Mouse (Mus musculus): ENCODE results near the gene Orm1. TPM values are rescaled to one million over a fixed set of nuclear protein-coding genes. Genes with fewer than 3 reads are reported as not detected.

The Orm1 gene
- polyA plus RNA-seq, 1 experiment = not detected

- Histone ChIP-seq H3K4me3 (no peak overlapping the region), H3K27me3 (ENCODE audit: control insufficient read depth, insufficient read depth, insufficient read length) (no peaks in the 10 kb centered on the region), H3K79me2 (ENCODE audit: control insufficient read depth, insufficient read depth) (no peaks in the 10 kb centered on the region), H3K36me3 (ENCODE audit: control insufficient read depth, insufficient read depth) (peaks cover 33% of the 10 kb centered on the region), H3ac (ENCODE audit: control insufficient read depth, insufficient read length) (no peak overlapping the region), H3K4me2 (ENCODE audit: low read depth) (no peak overlapping the region)
- TF ChIP-seq MYOD1 (IDR thresholded peaks at IDR 0.05; ENCODE audit: control insufficient read depth in 1 of 3, insufficient read length in 2 of 3, low read depth in 2 of 3) = no peak
- TF ChIP-seq SRF (IDR thresholded peaks at IDR 0.05; ENCODE audit: control insufficient read depth, insufficient read length, low read depth) = no peak
- no peak for TF ChIP-seq TCF3 (IDR thresholded peaks at IDR 0.05; ENCODE audit: insufficient read length, low read depth)
- TF ChIP-seq POLR2AphosphoS2 (IDR thresholded peaks at IDR 0.05; ENCODE audit: insufficient read length, low read depth) = no peak
- no peak for TF ChIP-seq MAX (IDR thresholded peaks at IDR 0.05; ENCODE audit: low read depth)
- TF ChIP-seq USF1 (IDR thresholded peaks at IDR 0.05; ENCODE audit: low read depth) = no peak
- TF ChIP-seq POLR2A (IDR thresholded peaks at IDR 0.05; ENCODE audit: insufficient read length, low read depth) = no peak
- TF ChIP-seq MYOG (IDR thresholded peaks at IDR 0.05; ENCODE audit: control insufficient read depth in 1 of 3, insufficient read depth in 1 of 3, insufficient read length in 2 of 3, low read depth in 2 of 3) = no peak
- no peak for TF ChIP-seq CEBPB (IDR thresholded peaks at IDR 0.05; ENCODE audit: insufficient read depth, poor library complexity, severe bottlenecking)
Measured at GRCm38 (mm10) chr4:63374331-63374730, 30.0 kb downstream of the Orm1 start.

GRCm38 (mm10) chr4:63375367-63375766 lies 31.0 kb downstream of the Orm1 start:
- Histone ChIP-seq H3K79me2 (ENCODE audit: control insufficient read depth, insufficient read depth) (no peaks in the 10 kb centered on the region), H3K4me3 (no peak overlapping the region), H3ac (ENCODE audit: control insufficient read depth, insufficient read length) (no peak overlapping the region), H3K36me3 (ENCODE audit: control insufficient read depth, insufficient read depth) (peaks cover 41% of the 10 kb centered on the region), H3K4me2 (ENCODE audit: low read depth) (no peak overlapping the region), H3K27me3 (ENCODE audit: control insufficient read depth, insufficient read depth, insufficient read length) (no peaks in the 10 kb centered on the region)
- TF ChIP-seq POLR2AphosphoS2 (IDR thresholded peaks at IDR 0.05; ENCODE audit: insufficient read length, low read depth) (no peak), TCF12 (IDR thresholded peaks at IDR 0.05; ENCODE audit: insufficient read depth, poor library complexity, severe bottlenecking) (no peak), REST (IDR thresholded peaks at IDR 0.05; ENCODE audit: insufficient read depth, insufficient read length) (no peak), MAX (IDR thresholded peaks at IDR 0.05; ENCODE audit: low read depth) (no peak), E2F4 (IDR thresholded peaks at IDR 0.05; ENCODE audit: insufficient read depth) (no peak), CEBPB (IDR thresholded peaks at IDR 0.05; ENCODE audit: insufficient read depth, poor library complexity, severe bottlenecking) (no peak), USF1 (IDR thresholded peaks at IDR 0.05; ENCODE audit: low read depth) (no peak), MYOG (IDR thresholded peaks at IDR 0.05; ENCODE audit: control insufficient read depth in 1 of 3, insufficient read depth in 1 of 3, insufficient read length in 2 of 3, low read depth in 2 of 3) (no peak)

GRCm38 (mm10) chr4:63377483-63377882 lies 33.1 kb downstream of the Orm1 start:
- H3K27me3 ChIP-seq (ENCODE audit: control insufficient read depth, insufficient read depth, insufficient read length) = no peaks in the 10 kb centered on the region
- H3K4me2 ChIP-seq (ENCODE audit: low read depth) = no peak overlapping the region
- H3ac ChIP-seq (ENCODE audit: control insufficient read depth, insufficient read length) = no peak overlapping the region
- H3K79me2 ChIP-seq (ENCODE audit: control insufficient read depth, insufficient read depth) = no peaks in the 10 kb centered on the region
- no peak overlapping the region for H3K4me3 ChIP-seq
- TF ChIP-seq TCF3 (IDR thresholded peaks at IDR 0.05; ENCODE audit: insufficient read length, low read depth) = no peak
- no peak for TF ChIP-seq REST (IDR thresholded peaks at IDR 0.05; ENCODE audit: insufficient read depth, insufficient read length)
- TF ChIP-seq MYOG (IDR thresholded peaks at IDR 0.05; ENCODE audit: control insufficient read depth in 1 of 3, insufficient read depth in 1 of 3, insufficient read length in 2 of 3, low read depth in 2 of 3) = no peak
- no peak for TF ChIP-seq USF1 (IDR thresholded peaks at IDR 0.05; ENCODE audit: low read depth)
- TF ChIP-seq POLR2AphosphoS2 (IDR thresholded peaks at IDR 0.05; ENCODE audit: insufficient read length, low read depth) = no peak
- TF ChIP-seq MYOD1 (IDR thresholded peaks at IDR 0.05; ENCODE audit: control insufficient read depth in 1 of 3, insufficient read length in 2 of 3, low read depth in 2 of 3) = no peak
- TF ChIP-seq TCF12 (IDR thresholded peaks at IDR 0.05; ENCODE audit: insufficient read depth, poor library complexity, severe bottlenecking) = no peak
- TF ChIP-seq E2F4 (IDR thresholded peaks at IDR 0.05; ENCODE audit: insufficient read depth) = no peak
- no peak for TF ChIP-seq POLR2A (IDR thresholded peaks at IDR 0.05; ENCODE audit: insufficient read length, low read depth)
- no peak for TF ChIP-seq SRF (IDR thresholded peaks at IDR 0.05; ENCODE audit: control insufficient read depth, insufficient read length, low read depth)
- TF ChIP-seq MAX (IDR thresholded peaks at IDR 0.05; ENCODE audit: low read depth) = no peak
- no peak for TF ChIP-seq CEBPB (IDR thresholded peaks at IDR 0.05; ENCODE audit: insufficient read depth, poor library complexity, severe bottlenecking)
- peaks cover 50% of the 10 kb centered on the region for H3K36me3 ChIP-seq (ENCODE audit: control insufficient read depth, insufficient read depth)

DNA sequence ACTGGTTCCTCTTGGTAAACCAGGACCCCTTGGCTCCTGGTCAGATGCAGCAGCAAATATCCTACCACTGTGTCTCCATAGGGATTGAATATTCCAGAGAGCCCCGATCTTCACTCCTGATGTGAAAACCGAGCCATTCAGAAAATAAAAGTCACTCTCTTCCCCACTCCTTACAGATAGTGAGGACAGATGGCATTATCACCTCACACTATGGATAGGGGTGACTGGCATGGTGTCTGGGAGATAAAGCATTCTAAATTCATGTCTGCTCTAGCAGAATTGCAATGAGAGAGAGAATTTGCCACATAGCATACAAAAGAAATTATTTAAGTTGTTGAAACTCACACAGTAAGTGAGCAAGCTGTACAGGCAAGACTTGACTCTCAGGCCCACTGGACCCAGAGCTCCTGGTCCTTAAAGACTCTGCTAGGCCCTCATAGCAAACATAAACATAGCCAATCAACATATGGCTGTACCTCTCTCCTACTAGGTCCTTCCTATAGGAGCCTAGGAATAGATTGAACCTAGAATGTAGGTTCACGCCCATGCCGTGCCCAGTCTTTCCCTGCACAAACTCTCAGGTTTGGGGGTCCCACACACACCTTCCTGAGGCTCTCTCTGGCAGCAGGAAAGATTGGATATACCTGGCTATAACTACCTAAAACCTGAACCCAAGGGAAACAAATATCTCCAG lies 38.5 kb downstream of the Orm1 start:
- no peaks in the 10 kb centered on the region for H3K79me2 ChIP-seq (ENCODE audit: control insufficient read depth, insufficient read depth)
- no peak overlapping the region for H3ac ChIP-seq (ENCODE audit: control insufficient read depth, insufficient read length)
- H3K27me3 ChIP-seq (ENCODE audit: control insufficient read depth, insufficient read depth, insufficient read length) = no peaks in the 10 kb centered on the region
- H3K36me3 ChIP-seq (ENCODE audit: control insufficient read depth, insufficient read depth) = peaks cover 32% of the 10 kb centered on the region
- no peak overlapping the region for H3K4me3 ChIP-seq
- H3K4me2 ChIP-seq (ENCODE audit: low read depth) = no peak overlapping the region
- no peak for TF ChIP-seq REST (IDR thresholded peaks at IDR 0.05; ENCODE audit: insufficient read depth, insufficient read length)
- TF ChIP-seq E2F4 (IDR thresholded peaks at IDR 0.05; ENCODE audit: insufficient read depth) = no peak
- TF ChIP-seq MYOD1 (IDR thresholded peaks at IDR 0.05; ENCODE audit: control insufficient read depth in 1 of 3, insufficient read length in 2 of 3, low read depth in 2 of 3) = no peak
- no peak for TF ChIP-seq SRF (IDR thresholded peaks at IDR 0.05; ENCODE audit: control insufficient read depth, insufficient read length, low read depth)
- TF ChIP-seq POLR2A (IDR thresholded peaks at IDR 0.05; ENCODE audit: insufficient read length, low read depth) = no peak
- no peak for TF ChIP-seq USF1 (IDR thresholded peaks at IDR 0.05; ENCODE audit: low read depth)
- TF ChIP-seq TCF3 (IDR thresholded peaks at IDR 0.05; ENCODE audit: insufficient read length, low read depth) = no peak
- no peak for TF ChIP-seq TCF12 (IDR thresholded peaks at IDR 0.05; ENCODE audit: insufficient read depth, poor library complexity, severe bottlenecking)
- no peak for TF ChIP-seq POLR2AphosphoS2 (IDR thresholded peaks at IDR 0.05; ENCODE audit: insufficient read length, low read depth)
- TF ChIP-seq CEBPB (IDR thresholded peaks at IDR 0.05; ENCODE audit: insufficient read depth, poor library complexity, severe bottlenecking) = no peak

All from myocyte (in vitro differentiated cells).